Mouse (Mus musculus) testis, adult 10 weeks (tissue): ENCODE results near the gene Lipe. TPM values are rescaled to one million over a fixed set of nuclear protein-coding genes. Genes with fewer than 3 reads are reported as not detected.

Source experiments
- polyA plus RNA-seq: library from polyadenylated mRNA; stranded (reverse); fragments of 350-450 nt; fragmentation: Illumina TruSeq; extraction: RNeasy Lipid Tissue Mini Kit (QIAGEN cat#74804); gene quantifications from one replicate; pipeline ENCODE4 v1.2.3, GENCODE M21; 2014; ENCODE audit warnings: low read depth, low replicate concordance

Lipe gene
- 327 TPM for polyA plus RNA-seq

DNA sequence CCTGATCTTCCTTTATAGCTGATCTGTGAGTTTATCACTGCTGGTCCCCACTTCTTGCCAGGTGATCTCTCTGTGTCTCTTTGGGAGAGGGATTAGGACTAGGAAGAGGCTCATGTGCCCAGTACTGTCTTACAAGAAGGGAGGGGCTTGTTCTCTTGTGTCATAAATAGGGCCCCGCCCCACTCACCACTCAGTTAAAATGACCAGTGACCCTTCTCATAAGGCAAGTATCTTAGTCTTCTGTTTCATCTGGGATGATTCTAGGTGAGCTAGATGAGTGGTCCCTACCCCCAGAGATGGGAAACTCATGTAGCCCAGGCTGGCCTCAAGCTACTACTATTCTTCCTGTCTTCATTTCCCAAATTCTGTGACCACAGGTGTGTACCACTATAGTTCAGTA lies at the start of gene Lipe:
Lipe (minus strand) TSS at position 101 of the 400 bp plus-strand sequence.

GRCm38 (mm10) chr7:25412833-25413441 lies 14.4 kb upstream of the Lipe start, which contains the start of gene Cxcl17:
Gene Cxcl17 (minus strand): TSS chr7:25412886.

GRCm38 (mm10) chr7:25369058-25369749 lies 29.3 kb downstream of the Lipe start, which contains the start of gene Cnfn:
Gene Cnfn (minus strand): TSS chr7:25369724.

Other genes with a start within 250 kb of the Lipe start
- 3.8 TPM for gene Pou2f2, start 219.0 kb downstream of the Lipe start, polyA plus RNA-seq
- 0.43 TPM for gene Dedd2, start 178.1 kb downstream of the Lipe start, polyA plus RNA-seq
- 2.7 TPM for gene Zfp526, start 177.3 kb downstream of the Lipe start, polyA plus RNA-seq
- gene Gsk3a, start 160.9 kb downstream of the Lipe start, polyA plus RNA-seq, result 10.8 TPM
- gene Erf, start 147.9 kb downstream of the Lipe start, polyA plus RNA-seq, result 2.1 TPM
- 10.1 TPM for gene Cic, start 131.0 kb downstream of the Lipe start, polyA plus RNA-seq
- gene Pafah1b3, start 100.7 kb downstream of the Lipe start, polyA plus RNA-seq, result 1.5 TPM
- gene Prr19, start 97.3 kb downstream of the Lipe start, polyA plus RNA-seq, result 2.0 TPM
- gene Tmem145, start 92.6 kb downstream of the Lipe start, polyA plus RNA-seq, result 0.10 TPM
- 0.67 TPM for gene Megf8, start 81.5 kb downstream of the Lipe start, polyA plus RNA-seq
- not detected for gene Cnfn, start 29.0 kb downstream of the Lipe start, polyA plus RNA-seq
- not detected for gene Cxcl17, start 14.2 kb upstream of the Lipe start, polyA plus RNA-seq
- gene Ceacam1, start 78.9 kb upstream of the Lipe start, polyA plus RNA-seq, result 0.53 TPM
- gene Ceacam2, start 141.1 kb upstream of the Lipe start, polyA plus RNA-seq, result 39.4 TPM
- gene Erich4, start 217.2 kb upstream of the Lipe start, polyA plus RNA-seq, result not detected
- gene Dmac2, start 220.7 kb upstream of the Lipe start, polyA plus RNA-seq, result 19.2 TPM
- not detected for gene B3gnt8, start 227.9 kb upstream of the Lipe start, polyA plus RNA-seq